In genomic region chr6:50262310-50262709, GRCm38 (mm10) we compare ENCODE assay signal across 8 mouse cellular contexts. TPM values are rescaled to one million over a fixed set of nuclear protein-coding genes. Genes with fewer than 3 reads are reported as not detected.
DNase-seq lines count a peak whose midpoint lies in the region; ATAC-seq lines count a peak whose summit lies in the region.

No protein-coding gene starts in this region.

- peak overlapping the region; percentile 59 for H3K4me2 ChIP-seq in liver, embryonic 13.5 days

- peak; percentile 13 to 20 for DNase-seq in cerebellum, postnatal 10 days
- no peak for DNase-seq in cerebellum, adult 8-10 months
- DNase-seq in retina, postnatal 1 day = peak; percentile 22
- DNase-seq in retina, embryonic 14.5 days (ENCODE audit: low spot score) = no peak
- DNase-seq in liver, embryonic 13.5 days = no peak
- DNase-seq in testis, postnatal 10 days (ENCODE audit: low spot score) = peak; percentile 23
- DNase-seq in layer of hippocampus, adult 18-20 months (ENCODE audit: low spot score in 2 of 2) = no peak
- no peak for DNase-seq in left cerebral cortex, adult 9 months (ENCODE audit: low spot score in 2 of 2)

- H3K36me3 ChIP-seq in liver, embryonic 13.5 days = no peaks in the 10 kb centered on the region

- no peak overlapping the region for H3K4me3 ChIP-seq in liver, embryonic 13.5 days (replicated peaks)

- H3K27ac ChIP-seq in liver, embryonic 13.5 days = no peak overlapping the region

- 28% methylated on average over 7 of the region's 7 CpGs for WGBS in liver, embryonic 13.5 days (ENCODE audit: insufficient replicate concordance)

- H3K9ac ChIP-seq in liver, embryonic 13.5 days = no peak overlapping the region

- no peak for ATAC-seq in liver, embryonic 13.5 days (ENCODE audit: low read depth)

- H3K4me1 ChIP-seq in liver, embryonic 13.5 days (replicated peaks) = peaks cover 7% of the 10 kb centered on the region; the same call in 1 of the 2 replicates

- H3K27me3 ChIP-seq in liver, embryonic 13.5 days = peaks cover 20% of the 10 kb centered on the region

- no peaks in the 10 kb centered on the region for H3K9me3 ChIP-seq in liver, embryonic 13.5 days (replicated peaks)

RNA-seq across cellular contexts. Expression of gene Gsdme, which starts 1.4 kb away (rescaled TPM):
- 15.2 and 15.5 TPM in 2 replicates for polyA plus RNA-seq in liver, embryonic 13.5 days (2015; fragmentation: Nextera tagmentation; extraction: Ambion mirVana)
- 10 to 100 TPM in 1 of 2 experiments, 1 to 10 TPM in 1; 10.0 to 10.7 TPM for total RNA-seq in layer of hippocampus, adult 18-20 months (2021)

Comparison
In these comparisons a context has a peak if more than half of its experiments do, and no peak if none do; other contexts are left out.
1. DNase-seq: peak in cerebellum, postnatal 10 days (2 of 2), retina, postnatal 1 day (single experiment) and testis, postnatal 10 days (single experiment); none in cerebellum, adult 8-10 months (single experiment), retina, embryonic 14.5 days (single experiment), liver, embryonic 13.5 days (single experiment), layer of hippocampus, adult 18-20 months (0 of 2) and left cerebral cortex, adult 9 months (0 of 2).